Mouse (Mus musculus): ENCODE data around the gene Arhgef28. TPM values are rescaled to one million over a fixed set of nuclear protein-coding genes. Genes with fewer than 3 reads are reported as not detected.
"Not testable (repeated sequence)": the region's sequence is repeated elsewhere in the genome, so short reads cannot be mapped to it uniquely, and the experiment has no call there.

The Arhgef28 gene
- polyA plus RNA-seq, 1 experiment: 13.9 TPM

- peaks cover 1% of the 10 kb centered on the region; the same call in 1 of the 2 replicates for H3K4me1 ChIP-seq (ENCODE audit: control insufficient read depth, insufficient read depth, low read length)
- H3K27ac ChIP-seq (ENCODE audit: insufficient read depth, low read length): no peak overlapping the region
- TF ChIP-seq POLR2A (IDR thresholded peaks at IDR 0.05; ENCODE audit: extremely low read depth, insufficient read depth, low read length): no peak
- no peak for TF ChIP-seq CTCF (IDR thresholded peaks at IDR 0.05; ENCODE audit: extremely low read depth, insufficient read depth, low read length)
- no peak overlapping the region for H3K4me3 ChIP-seq (ENCODE audit: insufficient read depth, low read length)
Measured at GRCm38 (mm10) chr13:98121124-98121470, 85.1 kb downstream of the Arhgef28 start.

- TF ChIP-seq CTCF (IDR thresholded peaks at IDR 0.05; ENCODE audit: extremely low read depth, insufficient read depth, low read length) (no peak), POLR2A (IDR thresholded peaks at IDR 0.05; ENCODE audit: extremely low read depth, insufficient read depth, low read length) (no peak)
- Histone ChIP-seq H3K4me3 (ENCODE audit: insufficient read depth, low read length) (no peak overlapping the region), H3K4me1 (ENCODE audit: control insufficient read depth, insufficient read depth, low read length) (no peaks in the 10 kb centered on the region), H3K27ac (ENCODE audit: insufficient read depth, low read length) (no peak overlapping the region)
Measured at GRCm38 (mm10) chr13:98120356-98121123, 85.7 kb downstream of the Arhgef28 start.

DNA sequence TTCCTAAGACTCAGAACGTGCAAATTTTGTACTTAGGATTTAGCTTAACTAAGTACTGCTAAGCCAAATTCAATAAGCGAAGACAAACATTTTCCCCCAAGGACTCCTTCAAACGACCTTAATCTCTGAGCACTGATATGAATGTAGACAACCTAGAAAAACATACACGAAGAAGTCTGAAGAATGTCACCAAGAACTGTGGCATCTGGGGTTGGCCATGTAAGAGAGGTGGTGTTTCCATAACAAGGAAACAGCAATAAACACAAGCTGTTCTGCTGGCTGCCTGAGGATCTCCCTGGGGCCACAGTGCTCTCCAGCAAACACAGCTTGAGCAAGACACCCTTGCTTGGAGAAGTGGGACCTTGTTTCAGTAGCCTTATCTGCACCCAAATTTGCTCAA lies 87.9 kb downstream of the Arhgef28 start:
- H3K4me1 ChIP-seq (ENCODE audit: control insufficient read depth, insufficient read depth, low read length): no peaks in the 10 kb centered on the region
- TF ChIP-seq POLR2A (IDR thresholded peaks at IDR 0.05; ENCODE audit: extremely low read depth, insufficient read depth, low read length): no peak
- TF ChIP-seq CTCF (IDR thresholded peaks at IDR 0.05; ENCODE audit: extremely low read depth, insufficient read depth, low read length): no peak
- H3K27ac ChIP-seq (ENCODE audit: insufficient read depth, low read length): no peak overlapping the region
- no peak overlapping the region for H3K4me3 ChIP-seq (ENCODE audit: insufficient read depth, low read length)

- TF ChIP-seq POLR2A (IDR thresholded peaks at IDR 0.05; ENCODE audit: extremely low read depth, insufficient read depth, low read length) (no peak), CTCF (IDR thresholded peaks at IDR 0.05; ENCODE audit: extremely low read depth, insufficient read depth, low read length) (no peak)
- Histone ChIP-seq H3K4me3 (ENCODE audit: insufficient read depth, low read length) (no peak overlapping the region), H3K27ac (ENCODE audit: insufficient read depth, low read length) (peak overlapping the region; percentile 12; the same call in 1 of the 2 replicates), H3K4me1 (ENCODE audit: control insufficient read depth, insufficient read depth, low read length) (no peaks in the 10 kb centered on the region)
Measured at GRCm38 (mm10) chr13:98117566-98118254, 88.5 kb downstream of the Arhgef28 start.

DNA sequence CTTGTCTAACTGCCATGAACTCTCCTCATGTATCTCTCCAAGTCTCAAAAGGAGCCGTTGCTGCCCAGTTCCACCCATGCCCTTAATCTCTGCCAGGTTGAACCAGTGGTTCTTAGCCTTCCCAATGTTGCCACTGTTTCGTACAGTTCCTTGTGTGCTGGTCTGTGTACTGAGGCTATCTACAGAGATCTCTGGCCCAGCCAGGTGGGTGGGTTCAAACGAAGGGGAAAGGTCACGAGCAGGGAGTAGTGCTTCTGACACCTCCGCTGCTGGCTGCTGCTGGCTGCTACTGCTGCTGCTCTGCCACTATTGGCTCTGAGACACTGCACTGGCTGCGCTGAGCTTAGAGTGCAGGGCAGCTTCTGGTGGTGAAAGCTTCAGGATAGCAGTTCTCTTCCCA lies 90.6 kb downstream of the Arhgef28 start:
- TF ChIP-seq POLR2A (IDR thresholded peaks at IDR 0.05; ENCODE audit: extremely low read depth, insufficient read depth, low read length) (no peak), CTCF (IDR thresholded peaks at IDR 0.05; ENCODE audit: extremely low read depth, insufficient read depth, low read length) (no peak)
- Histone ChIP-seq H3K4me3 (ENCODE audit: insufficient read depth, low read length) (no peak overlapping the region), H3K4me1 (ENCODE audit: control insufficient read depth, insufficient read depth, low read length) (no peaks in the 10 kb centered on the region), H3K27ac (ENCODE audit: insufficient read depth, low read length) (no peak overlapping the region)

GRCm38 (mm10) chr13:98115051-98115450 lies 91.2 kb downstream of the Arhgef28 start:
- TF ChIP-seq POLR2A (IDR thresholded peaks at IDR 0.05; ENCODE audit: extremely low read depth, insufficient read depth, low read length): no peak
- TF ChIP-seq CTCF (IDR thresholded peaks at IDR 0.05; ENCODE audit: extremely low read depth, insufficient read depth, low read length): no peak
- Histone ChIP-seq H3K4me3 (ENCODE audit: insufficient read depth, low read length) (no peak overlapping the region), H3K4me1 (ENCODE audit: control insufficient read depth, insufficient read depth, low read length) (no peaks in the 10 kb centered on the region), H3K27ac (ENCODE audit: insufficient read depth, low read length) (no peak overlapping the region)

GRCm38 (mm10) chr13:98112812-98113503 lies 93.3 kb downstream of the Arhgef28 start:
- no peaks in the 10 kb centered on the region for H3K4me1 ChIP-seq (ENCODE audit: control insufficient read depth, insufficient read depth, low read length)
- no peak overlapping the region for H3K4me3 ChIP-seq (ENCODE audit: insufficient read depth, low read length)
- no peak overlapping the region for H3K27ac ChIP-seq (ENCODE audit: insufficient read depth, low read length)
- TF ChIP-seq CTCF (IDR thresholded peaks at IDR 0.05; ENCODE audit: extremely low read depth, insufficient read depth, low read length): no peak
- TF ChIP-seq POLR2A (IDR thresholded peaks at IDR 0.05; ENCODE audit: extremely low read depth, insufficient read depth, low read length): no peak

- no peak overlapping the region for H3K4me3 ChIP-seq (ENCODE audit: insufficient read depth, low read length)
- no peaks in the 10 kb centered on the region for H3K4me1 ChIP-seq (ENCODE audit: control insufficient read depth, insufficient read depth, low read length)
- TF ChIP-seq CTCF (IDR thresholded peaks at IDR 0.05; ENCODE audit: extremely low read depth, insufficient read depth, low read length) (no peak), POLR2A (IDR thresholded peaks at IDR 0.05; ENCODE audit: extremely low read depth, insufficient read depth, low read length) (no peak)
- H3K27ac ChIP-seq (ENCODE audit: insufficient read depth, low read length): no peak overlapping the region
Measured at GRCm38 (mm10) chr13:98111531-98111930, 94.7 kb downstream of the Arhgef28 start.

- no peak overlapping the region for H3K4me3 ChIP-seq (ENCODE audit: insufficient read depth, low read length)
- H3K27ac ChIP-seq (ENCODE audit: insufficient read depth, low read length): no peak overlapping the region
- no peaks in the 10 kb centered on the region for H3K4me1 ChIP-seq (ENCODE audit: control insufficient read depth, insufficient read depth, low read length)
- no peak for TF ChIP-seq POLR2A (IDR thresholded peaks at IDR 0.05; ENCODE audit: extremely low read depth, insufficient read depth, low read length)
- no peak for TF ChIP-seq CTCF (IDR thresholded peaks at IDR 0.05; ENCODE audit: extremely low read depth, insufficient read depth, low read length)
Measured at GRCm38 (mm10) chr13:98111021-98111420, 95.2 kb downstream of the Arhgef28 start.

- not testable (repeated sequence) for H3K27ac ChIP-seq (ENCODE audit: insufficient read depth, low read length); H3K4me1 ChIP-seq (ENCODE audit: control insufficient read depth, insufficient read depth, low read length)
Measured at GRCm38 (mm10) chr13:98108481-98108880, 97.8 kb downstream of the Arhgef28 start.

More at GRCm38 (mm10) chr13:98108481-98108880, 97.8 kb downstream of the Arhgef28 start:
- H3K4me3 ChIP-seq (ENCODE audit: insufficient read depth, low read length): not testable (repeated sequence)
